Mouse (Mus musculus) stomach, postnatal 0 days (tissue): ENCODE results near the gene Ctcf. TPM values are rescaled to one million over a fixed set of nuclear protein-coding genes. Genes with fewer than 3 reads are reported as not detected.

Experiments
- ATAC-seq: fragments of 200-750 bp; cut with Nextera tagmentation; 2 replicates; pipeline ENCODE4 v1.8.0; 2017; ENCODE audit not compliant: low FRiP score, low TSS enrichment
- DNase-seq: peaks from one replicate; pipeline ENCODE4 v3.0.0-alpha.2; 2016; ENCODE audit warnings: low spot score
- H3K27ac ChIP-seq: fragments of 300-500 bp; sonication (generic); replicated peaks from 2 replicates; pipeline ENCODE4 v1.5.1; 2014; ENCODE audit warnings: mild to moderate bottlenecking, control low read depth
- H3K27me3 ChIP-seq: fragments of 300-500 bp; sonication (generic); 2 replicates; pipeline ENCODE4 v1.6.1; 2014; ENCODE audit warnings: low read length; ENCODE audit not compliant: control insufficient read depth, insufficient read depth
- H3K36me3 ChIP-seq: fragments of 300-500 bp; sonication (generic); 2 replicates; pipeline ENCODE4 v1.6.1; 2014; ENCODE audit warnings: low read length, mixed read lengths; ENCODE audit not compliant: control insufficient read depth, insufficient read depth
- H3K4me1 ChIP-seq: fragments of 300-500 bp; sonication (generic); replicated peaks from 2 replicates; pipeline ENCODE4 v1.6.1; 2014; ENCODE audit warnings: antibody characterized with exemption; ENCODE audit not compliant: control insufficient read depth, insufficient read depth
- H3K4me2 ChIP-seq: fragments of 300-500 bp; sonication (generic); replicated peaks from 2 replicates; pipeline ENCODE4 v1.6.1; 2014; ENCODE audit warnings: low read depth, mild to moderate bottlenecking, control low read depth, moderate library complexity
- H3K4me3 ChIP-seq: fragments of 300-500 bp; sonication (generic); 2 replicates; pipeline ENCODE4 v1.5.1; 2014; ENCODE audit warnings: low read depth, low read length, control low read depth
- H3K9ac ChIP-seq: fragments of 300-500 bp; sonication (generic); 2 replicates; pipeline ENCODE4 v1.6.1; 2014; ENCODE audit warnings: mild to moderate bottlenecking, low read length, control low read depth, mixed read lengths
- H3K9me3 ChIP-seq: fragments of 300-500 bp; sonication (generic); 2 replicates; pipeline ENCODE4 v1.6.1; 2016; ENCODE audit warnings: low read length; ENCODE audit not compliant: control insufficient read depth
- CTCF ChIP-seq: IDR thresholded peaks from 2 replicates; pipeline ENCODE4 v1.5.1; 2016; ENCODE audit warnings: antibody characterized with exemption, low read depth, mild to moderate bottlenecking, moderate library complexity
- EP300 ChIP-seq: optimal IDR thresholded peaks from 2 replicates; pipeline ENCODE3; 2016; ENCODE audit warnings: antibody characterized with exemption
- WGBS: fragments of 180-500 bp; shearing (Covaris S2); extraction: QIAGEN DNeasy Blood & Tissue Kit; methylation state at CpG from one replicate; pipeline ENCODE4 v1.1.7; 2014; 5-methylcytosine and 5-hydroxymethylcytosine counted together
- polyA plus RNA-seq: library from polyadenylated mRNA; unstranded; fragments of >200 nt; fragmentation: Nextera tagmentation; extraction: Ambion mirVana; gene quantifications from 2 replicates; pipeline ENCODE4 v1.2.1, GENCODE M21; 2015

Gene Ctcf
- polyA plus RNA-seq, 1 experiment from 2014 or later = 56.6 TPM

DNA sequence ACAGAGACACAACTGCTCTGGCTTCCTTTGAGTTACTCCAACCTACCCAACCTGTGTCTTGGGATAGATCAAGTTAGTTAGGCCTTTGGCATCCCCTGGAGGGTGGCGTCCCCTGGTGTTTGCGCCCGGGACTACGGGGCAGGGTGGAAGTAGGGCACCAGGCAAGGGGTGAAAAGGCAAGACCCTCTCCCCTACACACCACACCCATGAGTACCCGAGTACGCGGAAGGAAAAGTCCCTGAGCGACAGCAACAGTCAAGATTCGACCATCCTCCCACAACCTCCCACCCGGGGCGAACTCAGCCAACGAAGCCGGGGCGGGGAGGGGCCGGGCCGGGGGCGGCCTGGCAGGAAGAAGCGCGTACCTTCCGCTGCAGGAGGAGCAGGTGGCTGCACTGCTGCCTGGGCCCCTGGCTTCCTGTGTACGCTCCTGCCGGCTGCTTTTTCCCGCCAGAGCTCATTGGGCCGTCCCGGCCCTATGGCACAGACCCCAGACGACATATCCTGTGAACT is 49.5 kb downstream of the Ctcf start, which contains the start of gene Carmil2:
TSS of gene Carmil2 (plus strand) at position 479 of the 513 bp plus-strand sequence.
- ATAC-seq = peak; percentile 47
- no peak within 1 kb of the TSS for H3K9ac ChIP-seq
- H3K4me1 ChIP-seq = no peaks in the 10 kb centered on the region
- H3K9me3 ChIP-seq = no peaks in the 10 kb centered on the region
- DNase-seq = peak; percentile 71
- TF ChIP-seq EP300 = no peak
- peak; percentile 85 for TF ChIP-seq CTCF
- 7% methylated on average over 26 of the region's 26 CpGs for WGBS
- H3K4me3 ChIP-seq = 0 out of 2 replicates have a peak within 1 kb of the TSS, but pooled peaks have one; percentile 8
- peak within 1 kb of the TSS; percentile 42 for H3K4me2 ChIP-seq
- H3K27ac ChIP-seq = no peak within 1 kb of the TSS
- no peaks in the 10 kb centered on the region for H3K27me3 ChIP-seq
- H3K36me3 ChIP-seq = peaks cover 9% of the 10 kb centered on the region

DNA sequence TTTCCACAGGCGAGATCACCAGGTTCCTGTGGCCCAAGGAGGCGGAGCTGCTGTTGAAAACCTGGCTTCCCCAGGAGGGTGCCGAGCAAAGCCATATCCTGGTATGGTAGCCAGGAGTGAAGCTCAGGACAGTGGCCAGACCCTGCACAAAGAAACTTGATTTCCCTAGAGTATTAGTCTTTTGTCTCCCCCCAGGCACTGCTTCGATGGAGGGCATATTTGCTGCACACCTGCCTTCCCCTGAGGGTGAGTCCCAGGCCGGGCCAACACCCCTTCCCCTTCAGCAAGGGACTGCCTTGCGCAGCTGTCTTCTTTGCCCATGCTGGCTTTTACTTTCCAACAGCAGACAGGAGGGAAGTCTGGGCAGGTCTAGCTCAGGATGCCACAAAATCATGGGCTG is 50.2 kb downstream of the Ctcf start:
- DNase-seq (no peak), ATAC-seq (no peak)
- peaks cover 5% of the 10 kb centered on the region; the same call in 1 of the 2 replicates for H3K36me3 ChIP-seq
- H3K27me3 ChIP-seq = no peaks in the 10 kb centered on the region
- no peak for TF ChIP-seq CTCF
- no peak for TF ChIP-seq EP300
- WGBS = 58% methylated on average over 6 of the region's 6 CpGs
- H3K4me3 ChIP-seq = no peak overlapping the region
- H3K4me1 ChIP-seq = no peaks in the 10 kb centered on the region
- no peak overlapping the region for H3K27ac ChIP-seq
- no peak overlapping the region for H3K4me2 ChIP-seq
- no peaks in the 10 kb centered on the region for H3K9me3 ChIP-seq
- H3K9ac ChIP-seq = no peak overlapping the region

DNA sequence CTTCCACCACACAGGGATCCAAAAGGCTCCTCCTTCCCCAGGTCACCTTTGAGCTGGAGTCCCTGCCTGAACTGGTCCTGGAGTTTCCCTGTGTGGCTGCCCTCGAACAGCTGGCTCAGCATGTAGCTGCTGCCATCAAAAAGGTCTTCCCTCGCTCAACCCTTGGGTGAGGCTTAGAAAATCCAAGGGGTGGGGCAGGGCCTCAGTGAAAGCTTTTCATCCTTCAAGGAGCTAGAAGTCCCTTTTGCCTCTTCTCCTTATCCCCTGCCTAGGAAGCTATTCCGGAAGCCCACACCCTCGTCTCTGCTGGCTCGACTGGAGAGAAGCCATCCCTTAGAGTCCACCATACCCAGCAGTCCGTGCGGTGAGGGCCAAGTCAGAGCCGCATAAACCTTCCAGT is 51.1 kb downstream of the Ctcf start:
- 59% methylated on average over 8 of the region's 8 CpGs for WGBS
- ATAC-seq (no peak), DNase-seq (no peak)
- H3K4me3 ChIP-seq = no peak overlapping the region
- H3K4me2 ChIP-seq = no peak overlapping the region
- no peaks in the 10 kb centered on the region for H3K9me3 ChIP-seq
- no peaks in the 10 kb centered on the region for H3K4me1 ChIP-seq
- no peak overlapping the region for H3K27ac ChIP-seq
- TF ChIP-seq EP300 = no peak
- TF ChIP-seq CTCF = no peak
- H3K9ac ChIP-seq = no peak overlapping the region
- no peaks in the 10 kb centered on the region for H3K27me3 ChIP-seq
- H3K36me3 ChIP-seq = peaks cover 5% of the 10 kb centered on the region; the same call in 1 of the 2 replicates

DNA sequence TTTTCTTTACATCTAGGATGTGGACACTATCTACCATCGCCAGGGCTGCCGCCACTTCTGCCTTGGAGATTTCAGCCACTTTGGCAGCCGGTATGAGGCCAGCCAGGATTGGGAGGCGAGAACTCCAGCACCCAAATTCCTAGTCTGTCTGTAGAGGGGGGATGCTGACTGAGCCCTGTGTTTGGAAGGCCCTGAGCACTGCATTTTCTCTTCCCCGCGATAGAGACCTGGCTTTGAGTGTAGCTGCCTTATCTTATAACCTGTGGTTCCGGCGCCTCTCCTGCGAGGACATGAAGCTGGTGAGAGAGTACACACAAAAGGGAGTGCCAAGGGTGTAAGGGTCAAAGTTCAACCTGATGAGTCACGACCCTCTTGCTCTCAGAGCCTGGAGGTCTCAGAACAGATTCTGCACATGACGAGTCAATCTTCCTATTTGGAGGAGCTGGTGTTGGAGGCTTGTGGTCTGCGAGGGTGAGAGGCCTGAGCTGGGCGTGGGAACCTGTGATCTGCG is 51.9 kb downstream of the Ctcf start:
- 0 out of 2 replicates have a peak, but pooled peaks have one; percentile 28 for ATAC-seq
- no peaks in the 10 kb centered on the region for H3K36me3 ChIP-seq
- TF ChIP-seq EP300 (no peak), CTCF (no peak)
- 55% methylated on average over 14 of the region's 14 CpGs for WGBS
- no peaks in the 10 kb centered on the region for H3K27me3 ChIP-seq
- H3K4me1 ChIP-seq = no peaks in the 10 kb centered on the region
- H3K9ac ChIP-seq = no peak overlapping the region
- H3K4me3 ChIP-seq = no peak overlapping the region
- no peaks in the 10 kb centered on the region for H3K9me3 ChIP-seq
- no peak overlapping the region for H3K27ac ChIP-seq
- H3K4me2 ChIP-seq = no peak overlapping the region
- peak; percentile 34 for DNase-seq

DNA sequence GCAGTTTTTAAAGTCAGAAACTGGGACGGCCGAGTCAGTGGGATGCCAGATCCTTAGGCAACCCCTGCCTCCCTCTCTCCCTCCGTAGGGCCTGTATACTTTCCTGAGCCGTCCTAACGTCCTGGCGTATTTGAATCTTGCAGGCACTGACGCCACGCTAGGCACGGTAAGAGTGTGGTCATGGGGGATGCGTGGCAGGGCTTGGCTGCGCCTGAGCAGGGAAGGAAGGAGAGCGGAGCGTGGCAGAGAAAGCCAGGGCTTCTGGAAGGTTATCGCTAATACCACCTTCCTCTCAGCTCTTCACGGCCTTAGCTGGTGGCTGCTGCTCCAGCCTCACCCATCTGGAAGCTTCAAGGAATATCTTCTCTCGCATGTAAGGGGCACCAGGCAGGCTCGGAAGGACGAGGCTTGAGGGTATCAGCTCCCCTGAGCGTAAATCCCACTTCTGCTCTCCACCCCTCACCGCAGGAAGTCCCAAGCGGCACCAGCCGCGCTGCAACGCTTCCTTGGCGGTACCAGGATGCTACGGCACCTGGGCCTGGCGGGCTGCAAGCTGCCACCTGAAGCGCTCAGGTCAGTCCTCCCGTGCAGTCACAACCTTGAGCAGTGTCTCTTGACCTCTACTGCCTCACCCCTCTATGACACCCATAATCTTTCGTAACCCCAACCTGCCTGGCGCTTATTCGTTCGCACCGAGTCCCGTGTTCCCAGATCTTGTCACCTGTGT is 53.1 kb downstream of the Ctcf start:
- DNase-seq (no peak), ATAC-seq (no peak)
- WGBS = 61% methylated on average over 35 of the region's 35 CpGs
- Histone ChIP-seq H3K4me2 (no peak overlapping the region), H3K4me3 (no peak overlapping the region), H3K36me3 (no peaks in the 10 kb centered on the region), H3K9me3 (no peaks in the 10 kb centered on the region), H3K9ac (no peak overlapping the region), H3K27ac (no peak overlapping the region), H3K4me1 (no peaks in the 10 kb centered on the region; the same call in 1 of the 2 replicates), H3K27me3 (no peaks in the 10 kb centered on the region)
- TF ChIP-seq CTCF = no peak
- no peak for TF ChIP-seq EP300

DNA sequence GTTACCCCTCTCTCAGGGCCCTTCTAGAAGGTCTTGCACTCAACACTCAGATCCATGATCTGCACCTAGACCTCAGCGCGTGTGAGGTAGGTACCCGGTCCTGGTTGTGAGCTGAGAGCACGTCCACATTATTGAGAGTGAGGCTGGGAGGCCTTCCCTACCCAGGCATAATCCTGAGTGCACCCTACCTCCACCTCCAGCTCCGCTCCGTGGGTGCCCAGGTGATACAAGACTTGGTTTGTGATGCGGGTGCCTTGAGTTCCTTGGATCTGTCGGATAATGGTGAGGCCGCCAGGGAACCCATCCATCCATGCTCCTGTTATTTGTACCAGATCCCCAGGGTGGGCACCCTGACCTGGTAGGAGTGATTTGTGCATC is 53.6 kb downstream of the Ctcf start:
- TF ChIP-seq EP300 = no peak
- TF ChIP-seq CTCF = no peak
- no peak overlapping the region for H3K9ac ChIP-seq
- H3K4me2 ChIP-seq = no peak overlapping the region
- DNase-seq = no peak
- no peaks in the 10 kb centered on the region for H3K9me3 ChIP-seq
- no peak overlapping the region for H3K4me3 ChIP-seq
- no peak overlapping the region for H3K27ac ChIP-seq
- no peaks in the 10 kb centered on the region for H3K36me3 ChIP-seq
- ATAC-seq = no peak
- H3K27me3 ChIP-seq = no peaks in the 10 kb centered on the region
- 94% methylated on average over 9 of the region's 9 CpGs for WGBS
- H3K4me1 ChIP-seq = no peaks in the 10 kb centered on the region; the same call in 1 of the 2 replicates
